Mouse (Mus musculus): ENCODE results near the gene Strip2. TPM values are rescaled to one million over a fixed set of nuclear protein-coding genes. Genes with fewer than 3 reads are reported as not detected.

The Strip2 gene
- total RNA-seq, 2 experiments from 2014 or later: 52.9 to 63.3 TPM

DNA sequence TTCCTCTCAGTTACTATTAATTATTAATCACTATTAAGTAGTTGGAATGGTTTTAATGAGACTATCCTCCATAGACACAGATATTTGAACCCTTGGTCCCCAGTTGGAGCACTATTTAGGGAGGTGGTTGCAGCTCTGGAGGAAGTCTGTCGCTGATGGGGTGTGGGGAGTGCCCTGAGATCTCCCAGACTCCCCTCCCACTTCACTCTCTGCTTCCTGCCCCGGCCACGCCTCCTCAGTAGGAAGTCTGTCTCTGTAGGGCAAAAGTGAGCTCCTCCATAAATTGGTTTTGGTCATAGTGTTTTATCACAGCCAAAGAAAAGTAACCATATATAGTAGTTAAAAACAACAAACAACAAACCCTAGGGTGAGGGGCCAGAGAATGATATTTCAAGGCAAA, 70.4 kb downstream of the Strip2 start:
- no peak for DNase-seq (ENCODE audit: low spot score)
- intact Hi-C loops (cut with DNase I): loop anchor here (5.0 kb wide), 1 partner anchor 60 kb away; the partner anchor contains the start of gene Nrf1

DNA sequence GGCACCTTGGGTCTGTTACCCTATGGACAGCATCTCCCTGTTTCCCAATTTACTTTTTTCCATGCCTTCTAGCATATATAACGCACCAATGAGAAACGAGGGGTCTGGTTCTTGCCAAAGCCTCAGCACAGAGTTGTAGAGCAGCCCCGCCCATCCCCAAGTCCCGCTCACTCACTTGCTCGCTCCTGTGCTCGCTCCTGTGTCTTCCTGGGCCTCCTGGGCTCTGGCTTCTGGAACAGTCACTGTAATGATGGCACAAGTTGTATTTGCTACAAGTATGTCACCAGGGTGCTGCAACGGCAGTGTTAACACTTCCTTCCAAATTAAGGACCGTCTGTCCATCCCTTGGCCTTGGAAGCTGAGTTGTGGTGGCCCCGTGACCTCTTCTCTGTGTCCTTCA, 81.3 kb downstream of the Strip2 start:
- no peak for DNase-seq (ENCODE audit: low spot score)
- intact Hi-C loops (cut with DNase I): no loop called here

- intact Hi-C loops (cut with DNase I): no loop called here
- DNase-seq (ENCODE audit: low spot score): no peak
Observed at GRCm38 (mm10) chr6:29998771-29999170, 82.0 kb downstream of the Strip2 start.

GRCm38 (mm10) chr6:30002628-30003027, 85.8 kb downstream of the Strip2 start:
- intact Hi-C loops (cut with DNase I): no loop called here

DNA sequence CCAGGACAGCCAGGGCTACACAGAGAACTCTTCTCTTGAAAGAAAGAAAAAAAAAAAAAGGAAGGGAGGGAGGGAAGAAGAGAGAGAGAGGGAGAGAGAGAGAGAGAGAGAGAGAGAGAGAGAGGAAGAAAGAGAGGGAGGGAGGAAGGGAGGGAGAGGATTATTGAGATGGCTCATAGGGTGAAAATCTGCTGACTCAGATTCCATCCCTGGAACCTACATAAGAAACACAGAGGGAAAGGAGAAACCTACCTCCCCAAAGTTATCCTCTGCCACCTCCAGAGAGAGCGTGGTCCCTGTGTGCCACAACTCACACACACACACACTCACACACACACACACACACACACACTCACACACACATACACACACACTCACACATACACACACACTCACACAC, 89.0 kb downstream of the Strip2 start:
- intact Hi-C loops (cut with DNase I): no loop called here
- DNase-seq (ENCODE audit: low spot score): no peak

More at GRCm38 (mm10) chr6:30002628-30003027, 85.8 kb downstream of the Strip2 start:
- no peak for DNase-seq (ENCODE audit: low spot score)

DNA sequence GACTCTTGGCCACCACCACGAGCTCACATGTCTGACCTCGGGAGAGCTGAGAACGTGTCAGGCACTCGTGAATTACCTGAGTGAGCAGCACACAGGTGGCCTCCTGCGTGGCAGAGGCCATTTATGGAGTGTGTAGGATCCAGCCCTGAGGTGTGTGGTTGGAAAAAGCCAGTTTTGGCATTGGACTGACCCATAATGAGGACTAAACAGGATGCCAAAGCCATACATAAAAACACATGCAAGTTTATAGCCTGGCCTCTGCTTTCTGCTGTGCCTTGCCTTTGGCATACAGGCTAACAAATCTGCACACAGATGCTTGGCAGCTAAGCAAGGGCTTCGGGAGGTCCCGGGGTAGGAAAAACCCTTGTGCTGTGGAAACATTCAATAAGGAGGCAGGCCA, 92.4 kb downstream of the Strip2 start:
- DNase-seq (ENCODE audit: low spot score): no peak
- intact Hi-C loops (cut with DNase I): no loop called here

Small RNAs within 50 kb of the gene (microRNA-seq; reads per million reads assigned to microRNA genes)
- not detected for gene Gm23049

Other genes with a start within 250 kb of the Strip2 start
- gene Tspan33, start 222.8 kb upstream of the Strip2 start, total RNA-seq (2021): 1 to 10 TPM; 1.4 to 1.5 TPM
- 10 to 100 TPM in 1 of 2 experiments, 1 to 10 TPM in 1; 9.4 to 10.3 TPM for gene Smo, start 181.5 kb upstream of the Strip2 start, total RNA-seq (2021)
- gene Ahcyl2, start 149.0 kb upstream of the Strip2 start, total RNA-seq (2021): 10 to 100 TPM; 15.0 to 16.9 TPM
- gene Nrf1, start 131.0 kb downstream of the Strip2 start, total RNA-seq (2021): 10 to 100 TPM; 12.2 to 14.0 TPM

Data from heart, postnatal 25 days (tissue).